Mouse (Mus musculus) testis, adult 2 months (tissue): ENCODE measurements around the gene 2210016L21Rik. TPM values are rescaled to one million over a fixed set of nuclear protein-coding genes. Genes with fewer than 3 reads are reported as not detected.

ENCODE experiments used
- H3K27ac ChIP-seq: fragments of 200-500 bp; 2 replicates; pipeline ENCODE4 v1.5.1; 2012; ENCODE audit warnings: low read depth, low read length; ENCODE audit not compliant: control insufficient read depth, insufficient read depth
- H3K27me3 ChIP-seq: fragments of 200-500 bp; 2 replicates; pipeline ENCODE4 v1.6.1; 2012; ENCODE audit warnings: mild to moderate bottlenecking, low read length, moderate library complexity; ENCODE audit not compliant: control insufficient read depth, insufficient read depth
- H3K36me3 ChIP-seq: fragments of 200-500 bp; 2 replicates; pipeline ENCODE4 v1.6.1; 2012; ENCODE audit warnings: mild to moderate bottlenecking, low read length; ENCODE audit not compliant: control insufficient read depth, insufficient read depth
- H3K4me1 ChIP-seq: fragments of 200-500 bp; 2 replicates; pipeline ENCODE4 v1.6.1; 2012; ENCODE audit warnings: low read length; ENCODE audit not compliant: control insufficient read depth, insufficient read depth
- H3K4me3 ChIP-seq: fragments of 200-500 bp; 2 replicates; pipeline ENCODE4 v1.5.1; 2012; ENCODE audit warnings: low read depth, mild to moderate bottlenecking, low read length, moderate library complexity, mixed read lengths; ENCODE audit not compliant: control insufficient read depth
- CTCF ChIP-seq: fragments of 200-500 bp; IDR thresholded peaks from 2 replicates; pipeline ENCODE4 v1.5.1; 2012; ENCODE audit warnings: low read depth, mild to moderate bottlenecking, inconsistent platforms, low read length, moderate library complexity; ENCODE audit not compliant: control insufficient read depth, insufficient read depth, insufficient replicate concordance
- POLR2A ChIP-seq: fragments of 200-500 bp; IDR thresholded peaks from 2 replicates; pipeline ENCODE4 v1.6.1; 2012; ENCODE audit warnings: low read depth, mild to moderate bottlenecking, inconsistent platforms, low read length, moderate library complexity; ENCODE audit not compliant: control insufficient read depth
- polyA plus RNA-seq: library from polyadenylated mRNA; depleted of rRNA; stranded (reverse); fragments of >200 nt; gene quantifications from 2 replicates; pipeline ENCODE4 v1.2.3, GENCODE M21; 2012; rRNA removed

Gene 2210016L21Rik
- polyA plus RNA-seq, 1 experiment, result 3.9 TPM

DNA sequence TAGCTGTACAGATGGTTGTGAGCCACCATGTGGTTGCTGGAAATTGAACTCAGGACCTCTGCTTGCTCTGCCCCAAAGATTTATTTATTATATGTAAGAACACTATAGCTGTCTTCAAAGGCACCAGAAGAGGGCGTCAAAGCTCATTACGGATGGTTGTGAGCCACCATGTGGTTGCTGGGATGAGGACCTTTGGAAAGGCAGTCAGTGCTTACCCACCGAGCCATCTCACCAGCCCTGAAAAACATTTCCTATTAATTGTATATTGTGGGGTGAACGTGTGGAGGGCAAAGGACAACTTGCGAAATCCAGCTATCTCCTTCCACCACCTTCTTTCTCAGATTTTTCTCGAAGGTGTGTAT, 36.9 kb downstream of the 2210016L21Rik start:
- Histone ChIP-seq H3K36me3 (no peaks in the 10 kb centered on the region), H3K27ac (no peak overlapping the region), H3K4me3 (no peak overlapping the region)

GRCm38 (mm10) chr5:114979250-114980121, 37.5 kb downstream of the 2210016L21Rik start:
- H3K36me3 ChIP-seq, result no peaks in the 10 kb centered on the region
- H3K4me1 ChIP-seq, result peaks cover 10% of the 10 kb centered on the region
- no peaks in the 10 kb centered on the region for H3K27me3 ChIP-seq
- H3K27ac ChIP-seq, result no peak overlapping the region
- TF ChIP-seq CTCF (peak; percentile 99), POLR2A (no peak)
- peak overlapping the region; percentile 66 for H3K4me3 ChIP-seq

More for the DNA sequence above, 36.9 kb downstream of the 2210016L21Rik start:
- no peaks in the 10 kb centered on the region for H3K27me3 ChIP-seq
- TF ChIP-seq POLR2A (no peak), CTCF (no peak)
- H3K4me1 ChIP-seq, result peaks cover 10% of the 10 kb centered on the region

- Histone ChIP-seq H3K4me3 (no peak overlapping the region), H3K4me1 (peaks cover 10% of the 10 kb centered on the region), H3K36me3 (no peaks in the 10 kb centered on the region), H3K27me3 (no peaks in the 10 kb centered on the region), H3K27ac (no peak overlapping the region)
- TF ChIP-seq POLR2A, result no peak
- TF ChIP-seq CTCF, result no peak
These were observed 38.3 kb downstream of the 2210016L21Rik start for GRCm38 (mm10) chr5:114980122-114980748.

DNA sequence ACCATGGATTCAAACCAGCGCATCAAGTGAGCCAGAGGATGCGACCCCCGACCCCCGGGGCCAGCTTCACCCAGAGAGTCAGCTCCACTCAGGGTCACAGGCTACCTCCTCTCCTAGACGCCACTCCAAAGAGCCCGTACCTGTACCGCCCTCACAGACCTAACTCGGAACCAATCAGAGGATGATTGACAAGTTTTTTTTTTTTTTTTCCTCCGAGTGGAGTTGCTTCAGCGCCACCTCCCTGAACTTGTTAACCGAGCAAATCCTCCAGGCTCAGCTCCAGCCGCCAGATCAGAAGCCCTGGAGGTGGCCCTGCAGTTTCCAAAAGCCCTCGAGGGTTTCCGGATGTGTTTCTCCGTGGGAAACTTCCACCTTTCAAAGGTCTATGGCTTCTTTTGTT, 40.0 kb downstream of the 2210016L21Rik start:
- Histone ChIP-seq H3K4me3 (no peak overlapping the region), H3K27ac (no peak overlapping the region)
- TF ChIP-seq POLR2A, result no peak

GRCm38 (mm10) chr5:114985074-114985473, 43.1 kb downstream of the 2210016L21Rik start:
- H3K4me3 ChIP-seq, result no peak overlapping the region
- no peak overlapping the region for H3K27ac ChIP-seq
- H3K27me3 ChIP-seq, result no peaks in the 10 kb centered on the region
- no peaks in the 10 kb centered on the region for H3K36me3 ChIP-seq
- no peak for TF ChIP-seq CTCF
- TF ChIP-seq POLR2A, result no peak
- H3K4me1 ChIP-seq, result peaks cover 4% of the 10 kb centered on the region

More for the DNA sequence above, 40.0 kb downstream of the 2210016L21Rik start:
- Histone ChIP-seq H3K27me3 (no peaks in the 10 kb centered on the region), H3K4me1 (peaks cover 10% of the 10 kb centered on the region), H3K36me3 (no peaks in the 10 kb centered on the region)

DNA sequence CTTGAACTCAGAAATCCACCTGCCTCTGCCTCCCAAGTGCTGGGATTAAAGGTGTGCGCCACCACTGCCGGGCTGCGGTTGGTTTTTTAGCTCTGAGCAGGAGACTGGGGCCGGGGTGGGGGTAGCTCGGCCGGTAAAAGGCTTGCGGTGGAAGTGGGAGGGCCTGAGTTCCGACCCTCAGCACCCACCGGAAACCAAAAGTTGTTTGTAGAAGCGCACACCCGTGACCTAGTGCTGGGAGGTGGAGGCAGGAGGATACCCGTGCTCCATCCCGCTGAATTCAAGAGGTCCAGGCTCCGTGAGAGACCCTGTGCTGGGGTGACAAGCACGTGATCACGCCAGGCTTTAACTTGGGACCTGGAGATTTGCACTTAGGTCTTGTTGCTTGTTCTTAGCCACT, 54.5 kb downstream of the 2210016L21Rik start:
- H3K4me3 ChIP-seq, result peak overlapping the region; percentile 51
- 0 out of 2 replicates have a peak, but pooled peaks cover 3% of the 10 kb centered on the region for H3K4me1 ChIP-seq
- H3K27me3 ChIP-seq, result no peaks in the 10 kb centered on the region
- no peak for TF ChIP-seq CTCF
- no peak for TF ChIP-seq POLR2A
- H3K36me3 ChIP-seq, result no peaks in the 10 kb centered on the region
- no peak overlapping the region for H3K27ac ChIP-seq

- no peak for TF ChIP-seq CTCF
- no peak for TF ChIP-seq POLR2A
- Histone ChIP-seq H3K27me3 (no peaks in the 10 kb centered on the region), H3K4me3 (no peak overlapping the region)
These were observed 55.4 kb downstream of the 2210016L21Rik start for GRCm38 (mm10) chr5:114997327-114997726.

More at GRCm38 (mm10) chr5:114997327-114997726, 55.4 kb downstream of the 2210016L21Rik start:
- Histone ChIP-seq H3K27ac (no peak overlapping the region), H3K4me1 (no peaks in the 10 kb centered on the region), H3K36me3 (no peaks in the 10 kb centered on the region)

Other genes with a start within 250 kb of the 2210016L21Rik start
- 71.8 and 74.7 TPM in 2 replicates for gene Tchp, start 234.4 kb upstream of the 2210016L21Rik start, polyA plus RNA-seq
- gene Ankrd13a, start 167.5 kb upstream of the 2210016L21Rik start, polyA plus RNA-seq, result 167 and 170 TPM in 2 replicates
- gene Git2, start 166.6 kb upstream of the 2210016L21Rik start, polyA plus RNA-seq, result 15.1 and 16.1 TPM in 2 replicates
- gene 1500011B03Rik, start 118.7 kb upstream of the 2210016L21Rik start, polyA plus RNA-seq, result 51.7 and 67.4 TPM in 2 replicates
- 54.0 and 68.8 TPM in 2 replicates for gene 4930519G04Rik, start 88.5 kb upstream of the 2210016L21Rik start, polyA plus RNA-seq
- gene Gm9936, start 83.5 kb upstream of the 2210016L21Rik start, polyA plus RNA-seq, result not detected in 2 replicates
- gene Oasl2, start 45.2 kb upstream of the 2210016L21Rik start, polyA plus RNA-seq, result 3.9 and 4.4 TPM in 2 replicates
- 3.0 and 4.2 TPM in 2 replicates for gene Oasl1, start 18.9 kb upstream of the 2210016L21Rik start, polyA plus RNA-seq
- 0.17 and 0.18 TPM in 2 replicates for gene Hnf1a, start 28.9 kb downstream of the 2210016L21Rik start, polyA plus RNA-seq
- gene Sppl3, start 69.0 kb downstream of the 2210016L21Rik start, polyA plus RNA-seq, result 88.6 and 93.9 TPM in 2 replicates
- not detected in 2 replicates for gene Gm10401, start 156.1 kb downstream of the 2210016L21Rik start, polyA plus RNA-seq
- gene Acads, start 177.2 kb downstream of the 2210016L21Rik start, polyA plus RNA-seq, result 11.2 and 12.1 TPM in 2 replicates
- 15.7 and 21.1 TPM in 2 replicates for gene Unc119b, start 192.8 kb downstream of the 2210016L21Rik start, polyA plus RNA-seq
- gene Mlec, start 216.0 kb downstream of the 2210016L21Rik start, polyA plus RNA-seq, result 85.1 and 115 TPM in 2 replicates